Mouse (Mus musculus): Measurements from ENCODE around the gene Pa2g4. TPM values are rescaled to one million over a fixed set of nuclear protein-coding genes. Genes with fewer than 3 reads are reported as not detected.

Gene Pa2g4
- polyA plus RNA-seq, 1 experiment from 2014 or later, result 85.1 TPM

- WGBS (ENCODE audit: insufficient replicate concordance), result 26% methylated on average over 4 of the region's 4 CpGs
- Histone ChIP-seq H3K9me3 (ENCODE audit: low read length) (no peaks in the 10 kb centered on the region), H3K36me3 (replicated peaks; ENCODE audit: insufficient read depth, low read length) (0 out of 2 replicates have a peak, but pooled peaks cover 4% of the 10 kb centered on the region), H3K4me1 (ENCODE audit: insufficient read depth) (no peaks in the 10 kb centered on the region; the same call in 1 of the 2 replicates), H3K27ac (ENCODE audit: low read depth) (no peak overlapping the region), H3K27me3 (ENCODE audit: insufficient read depth, low read length) (peaks cover 27% of the 10 kb centered on the region), H3K9ac (replicated peaks) (no peak overlapping the region), H3K4me3 (ENCODE audit: low read depth, low read length) (no peak overlapping the region), H3K4me2 (ENCODE audit: low read depth, low read length) (no peak overlapping the region)
- DNase-seq, result no peak
- TF ChIP-seq CTCF (IDR thresholded peaks at IDR 0.05; ENCODE audit: low read depth) (no peak), EP300 (IDR thresholded peaks at IDR 0.05; ENCODE audit: low read depth) (no peak)
- no peak for ATAC-seq
Measured at GRCm38 (mm10) chr10:128584386-128584785, 18.6 kb upstream of the Pa2g4 start.

- DNase-seq (no peak), ATAC-seq (peak; percentile 40; the same call in 1 of the 2 replicates)
- no peaks in the 10 kb centered on the region for H3K9me3 ChIP-seq (ENCODE audit: low read length)
- H3K27ac ChIP-seq (ENCODE audit: low read depth), result no peak overlapping the region
- 0 out of 2 replicates have a peak, but pooled peaks cover 5% of the 10 kb centered on the region for H3K36me3 ChIP-seq (replicated peaks; ENCODE audit: insufficient read depth, low read length)
- H3K4me1 ChIP-seq (ENCODE audit: insufficient read depth), result no peaks in the 10 kb centered on the region; the same call in 1 of the 2 replicates
- no peak overlapping the region for H3K4me2 ChIP-seq (ENCODE audit: low read depth, low read length)
- no peak overlapping the region for H3K4me3 ChIP-seq (ENCODE audit: low read depth, low read length)
- TF ChIP-seq EP300 (IDR thresholded peaks at IDR 0.05; ENCODE audit: low read depth) (no peak), CTCF (IDR thresholded peaks at IDR 0.05; ENCODE audit: low read depth) (no peak)
- WGBS (ENCODE audit: insufficient replicate concordance), result 31% methylated on average over 7 of the region's 7 CpGs
- H3K27me3 ChIP-seq (ENCODE audit: insufficient read depth, low read length), result peaks cover 19% of the 10 kb centered on the region
- H3K9ac ChIP-seq (replicated peaks), result no peak overlapping the region
Measured at GRCm38 (mm10) chr10:128583644-128584043, 17.9 kb upstream of the Pa2g4 start.

GRCm38 (mm10) chr10:128579731-128580130, 13.9 kb upstream of the Pa2g4 start:
- ATAC-seq (no peak), DNase-seq (no peak)
- Histone ChIP-seq H3K36me3 (replicated peaks; ENCODE audit: insufficient read depth, low read length) (peaks cover 19% of the 10 kb centered on the region), H3K4me2 (ENCODE audit: low read depth, low read length) (no peak overlapping the region), H3K27me3 (ENCODE audit: insufficient read depth, low read length) (no peaks in the 10 kb centered on the region), H3K9me3 (ENCODE audit: low read length) (no peaks in the 10 kb centered on the region), H3K27ac (ENCODE audit: low read depth) (no peak overlapping the region), H3K4me3 (ENCODE audit: low read depth, low read length) (no peak overlapping the region), H3K9ac (replicated peaks) (no peak overlapping the region), H3K4me1 (ENCODE audit: insufficient read depth) (no peaks in the 10 kb centered on the region)
- TF ChIP-seq CTCF (IDR thresholded peaks at IDR 0.05; ENCODE audit: low read depth), result no peak
- no peak for TF ChIP-seq EP300 (IDR thresholded peaks at IDR 0.05; ENCODE audit: low read depth)
- 86% methylated on average over 4 of the region's 4 CpGs for WGBS (ENCODE audit: insufficient replicate concordance)

- H3K27ac ChIP-seq (ENCODE audit: low read depth), result no peak overlapping the region
- no peaks in the 10 kb centered on the region for H3K27me3 ChIP-seq (ENCODE audit: insufficient read depth, low read length)
- DNase-seq (no peak), ATAC-seq (no peak)
- H3K4me1 ChIP-seq (ENCODE audit: insufficient read depth), result no peaks in the 10 kb centered on the region
- H3K4me2 ChIP-seq (ENCODE audit: low read depth, low read length), result no peak overlapping the region
- no peak overlapping the region for H3K9ac ChIP-seq (replicated peaks)
- H3K4me3 ChIP-seq (ENCODE audit: low read depth, low read length), result no peak overlapping the region
- H3K9me3 ChIP-seq (ENCODE audit: low read length), result no peaks in the 10 kb centered on the region
- H3K36me3 ChIP-seq (replicated peaks; ENCODE audit: insufficient read depth, low read length), result peaks cover 22% of the 10 kb centered on the region
- TF ChIP-seq EP300 (IDR thresholded peaks at IDR 0.05; ENCODE audit: low read depth) (no peak), CTCF (IDR thresholded peaks at IDR 0.05; ENCODE audit: low read depth) (no peak)
- 70% methylated on average over 3 of the region's 3 CpGs for WGBS (ENCODE audit: insufficient replicate concordance)
Measured at GRCm38 (mm10) chr10:128579298-128579697, 13.5 kb upstream of the Pa2g4 start.

DNA sequence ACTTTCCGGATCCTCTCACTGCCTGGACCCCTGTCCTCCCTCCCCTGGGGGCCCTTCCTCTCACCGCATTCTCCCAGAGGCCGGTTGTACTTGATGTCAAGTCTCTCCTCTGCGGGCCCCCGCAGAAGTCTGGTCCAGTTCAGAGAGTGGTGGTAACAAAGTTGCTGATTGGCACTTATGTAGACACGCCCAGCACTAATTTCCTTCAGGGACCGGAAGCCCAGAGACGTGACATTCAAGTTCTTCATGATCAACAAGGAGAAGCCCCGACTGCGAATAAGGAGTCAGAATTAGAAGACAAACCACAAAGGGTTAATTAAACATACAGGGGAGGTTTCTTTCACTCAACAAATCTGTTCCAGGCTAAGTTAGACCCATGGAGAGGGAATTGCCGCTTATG, 12.5 kb upstream of the Pa2g4 start:
- H3K4me3 ChIP-seq (ENCODE audit: low read depth, low read length), result no peak overlapping the region
- no peak overlapping the region for H3K27ac ChIP-seq (ENCODE audit: low read depth)
- no peak for DNase-seq
- H3K4me1 ChIP-seq (ENCODE audit: insufficient read depth), result no peaks in the 10 kb centered on the region
- ATAC-seq, result no peak
- no peaks in the 10 kb centered on the region for H3K9me3 ChIP-seq (ENCODE audit: low read length)
- no peaks in the 10 kb centered on the region for H3K27me3 ChIP-seq (ENCODE audit: insufficient read depth, low read length)
- H3K36me3 ChIP-seq (replicated peaks; ENCODE audit: insufficient read depth, low read length), result peaks cover 22% of the 10 kb centered on the region
- H3K9ac ChIP-seq (replicated peaks), result no peak overlapping the region
- peak overlapping the region; percentile 4; the same call in 1 of the 2 replicates for H3K4me2 ChIP-seq (ENCODE audit: low read depth, low read length)
- WGBS (ENCODE audit: insufficient replicate concordance), result 56% methylated on average over 11 of the region's 11 CpGs
- TF ChIP-seq EP300 (IDR thresholded peaks at IDR 0.05; ENCODE audit: low read depth) (no peak), CTCF (IDR thresholded peaks at IDR 0.05; ENCODE audit: low read depth) (no peak)

DNA sequence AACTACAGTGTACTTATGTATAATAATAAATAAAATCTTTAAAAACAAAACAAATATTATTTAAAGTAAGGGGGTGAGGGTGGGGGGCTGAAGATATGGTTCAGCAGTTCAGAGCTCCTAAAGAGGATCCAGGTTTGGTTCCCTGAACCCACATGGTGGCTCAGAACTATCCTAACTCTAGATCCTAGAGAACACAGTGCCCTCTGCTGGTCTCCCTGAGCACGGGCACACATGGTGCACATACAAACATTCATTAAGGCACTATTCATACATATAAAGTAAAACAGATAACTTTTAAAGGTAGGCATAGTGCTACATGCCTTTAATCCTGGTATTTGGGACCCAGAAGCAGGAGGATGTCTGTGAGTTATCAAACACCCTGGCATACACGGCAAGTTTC, 9.3 kb upstream of the Pa2g4 start:
- ATAC-seq (no peak), DNase-seq (peak; percentile 48)
- WGBS (ENCODE audit: insufficient replicate concordance), result 77% methylated on average over 2 of the region's 2 CpGs
- H3K36me3 ChIP-seq (replicated peaks; ENCODE audit: insufficient read depth, low read length), result peaks cover 36% of the 10 kb centered on the region
- H3K27ac ChIP-seq (ENCODE audit: low read depth), result no peak overlapping the region
- H3K27me3 ChIP-seq (ENCODE audit: insufficient read depth, low read length), result no peaks in the 10 kb centered on the region
- H3K9ac ChIP-seq (replicated peaks), result no peak overlapping the region
- no peaks in the 10 kb centered on the region for H3K9me3 ChIP-seq (ENCODE audit: low read length)
- TF ChIP-seq EP300 (IDR thresholded peaks at IDR 0.05; ENCODE audit: low read depth), result no peak
- TF ChIP-seq CTCF (IDR thresholded peaks at IDR 0.05; ENCODE audit: low read depth), result peak; percentile 69
- no peak overlapping the region for H3K4me2 ChIP-seq (ENCODE audit: low read depth, low read length)
- no peak overlapping the region for H3K4me3 ChIP-seq (ENCODE audit: low read depth, low read length)
- H3K4me1 ChIP-seq (ENCODE audit: insufficient read depth), result no peaks in the 10 kb centered on the region
